Mouse (Mus musculus) adrenal gland, adult 8-10 months (tissue): Measurements from ENCODE around the gene Hsd17b1. TPM values are rescaled to one million over a fixed set of nuclear protein-coding genes. Genes with fewer than 3 reads are reported as not detected.

Experiments
- microRNA-seq, 2 experiments: library from miRNA; unstranded; fragments of <30 nt; microRNA quantifications; one replicate each; pipeline ENCODE4 v1.2.0; 2022
- total RNA-seq, 4 experiments: library from RNA; stranded (reverse); gene quantifications; 2 replicates each; pipeline ENCODE4 v1.2.4; 2022

The Hsd17b1 gene
- total RNA-seq, 4 experiments from 2014 or later, result 1.7 to 2.4 (median 2.0) TPM

Small RNA genes lying within 50 kb of the gene (microRNA-seq; reads per million reads assigned to microRNA genes)
- 0.35 to 0.50 reads per million in 2 experiments for gene Mir6928

Other genes starting within 250 kb of the Hsd17b1 start
- 10 to 100 TPM; 64.5 to 92.1 (median 73.7) TPM for gene Stat5b, start 227.7 kb upstream of the Hsd17b1 start, total RNA-seq
- 10 to 100 TPM; 30.6 to 60.4 (median 41.2) TPM for gene Stat5a, start 219.1 kb upstream of the Hsd17b1 start, total RNA-seq
- gene Stat3, start 138.9 kb upstream of the Hsd17b1 start, total RNA-seq, result 100 to 1,000 TPM in 1 of 4 experiments, 10 to 100 TPM in 3; 84.0 to 116 (median 95.7) TPM
- 100 to 1,000 TPM; 321 to 363 (median 344) TPM for gene Cavin1, start 107.5 kb upstream of the Hsd17b1 start, total RNA-seq
- gene Atp6v0a1, start 69.0 kb upstream of the Hsd17b1 start, total RNA-seq, result 100 to 1,000 TPM; 155 to 222 (median 186) TPM
- 10 to 100 TPM; 45.3 to 51.8 (median 49.6) TPM for gene Naglu, start 8.4 kb upstream of the Hsd17b1 start, total RNA-seq
- gene Coasy, start 4.2 kb downstream of the Hsd17b1 start, total RNA-seq, result 100 to 1,000 TPM in 2 of 4 experiments, 10 to 100 TPM in 2; 70.8 to 104 (median 89.9) TPM
- 10 to 100 TPM; 38.1 to 69.0 (median 47.6) TPM for gene Mlx, start 8.9 kb downstream of the Hsd17b1 start, total RNA-seq
- gene Psmc3ip, start 17.0 kb downstream of the Hsd17b1 start, total RNA-seq, result 1 to 10 TPM; 3.6 to 5.9 (median 4.2) TPM
- gene Retreg3, start 41.5 kb downstream of the Hsd17b1 start, total RNA-seq, result 10 to 100 TPM; 48.0 to 56.4 (median 50.8) TPM
- 10 to 100 TPM; 34.2 to 43.3 (median 36.8) TPM for gene Tubg1, start 41.5 kb downstream of the Hsd17b1 start, total RNA-seq
- gene Tubg2, start 77.5 kb downstream of the Hsd17b1 start, total RNA-seq, result 10 to 100 TPM in 2 of 4 experiments, 1 to 10 TPM in 2; 6.1 to 11.1 (median 9.9) TPM
- gene Cntnap1, start 92.1 kb downstream of the Hsd17b1 start, total RNA-seq, result 1 to 10 TPM; 5.7 to 7.4 (median 6.4) TPM
- 10 to 100 TPM; 26.9 to 44.3 (median 30.4) TPM for gene Plekhh3, start 92.9 kb downstream of the Hsd17b1 start, total RNA-seq
- gene Ccr10, start 97.0 kb downstream of the Hsd17b1 start, total RNA-seq, result under 1 TPM; 0.15 to 0.70 (median 0.36) TPM
- 10 to 100 TPM; 39.9 to 59.3 (median 47.7) TPM for gene Ezh1, start 148.1 kb downstream of the Hsd17b1 start, total RNA-seq
- 10 to 100 TPM; 26.3 to 56.5 (median 40.7) TPM for gene Ramp2, start 167.6 kb downstream of the Hsd17b1 start, total RNA-seq
- gene Vps25, start 175.3 kb downstream of the Hsd17b1 start, total RNA-seq, result 100 to 1,000 TPM; 109 to 120 (median 113) TPM
- gene Wnk4, start 182.2 kb downstream of the Hsd17b1 start, total RNA-seq, result 1 to 10 TPM; 2.8 to 6.7 (median 4.9) TPM
- gene Cntd1, start 200.6 kb downstream of the Hsd17b1 start, total RNA-seq, result under 1 TPM; 0.40 to 0.62 (median 0.57) TPM
- gene Coa3, start 200.7 kb downstream of the Hsd17b1 start, total RNA-seq, result 10 to 100 TPM; 67.9 to 76.1 (median 74.4) TPM
- 100 to 1,000 TPM; 161 to 204 (median 178) TPM for gene Becn1, start 223.9 kb downstream of the Hsd17b1 start, total RNA-seq
- gene Psme3, start 237.8 kb downstream of the Hsd17b1 start, total RNA-seq, result 100 to 1,000 TPM; 120 to 143 (median 125) TPM
- 1 to 10 TPM; 4.9 to 10.0 (median 6.8) TPM for gene Aoc2, start 246.7 kb downstream of the Hsd17b1 start, total RNA-seq